Mouse (Mus musculus) brain, embryonic 18.5 days (tissue): ENCODE data around the gene Bcdin3d.

ENCODE experiments used
- DNase-seq: peaks from one replicate; pipeline ENCODE4 v3.0.0-alpha.2; 2012; ENCODE audit warnings: low read depth, low spot score

Gene Bcdin3d

DNA sequence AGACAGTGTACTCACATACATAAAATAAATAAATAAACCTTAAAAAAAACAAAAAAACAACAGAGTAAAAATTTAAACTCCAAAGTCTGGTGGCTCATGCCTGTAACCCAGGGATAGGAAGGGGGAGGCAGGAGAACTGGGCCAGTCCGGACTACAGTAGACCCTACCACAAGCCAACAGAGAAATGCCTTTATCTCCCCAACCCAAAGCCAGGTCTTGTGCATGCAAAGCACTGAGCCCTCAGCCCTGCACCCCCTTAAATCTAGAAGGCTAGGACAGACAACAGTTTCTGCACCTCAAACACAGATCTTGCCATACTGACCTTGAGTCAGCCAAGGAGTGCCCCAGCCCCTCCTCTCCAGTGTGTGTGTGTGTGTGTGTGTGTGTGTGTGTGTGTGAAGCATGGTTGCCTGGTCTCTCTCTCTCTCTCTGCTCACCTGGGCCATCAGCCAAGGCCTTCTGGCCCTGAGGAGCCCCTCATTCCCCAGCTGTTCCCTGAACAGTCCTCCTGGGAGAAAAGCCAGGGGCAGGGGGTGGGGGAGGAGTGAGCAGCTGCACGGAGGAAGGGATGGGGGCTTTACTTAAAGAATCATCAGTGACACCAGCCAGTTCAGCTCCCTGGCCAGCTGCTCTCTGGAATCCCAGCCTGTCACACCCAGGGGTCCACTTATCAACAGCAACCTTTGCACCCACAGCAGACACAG is 34.3 kb downstream of the Bcdin3d start:
- peak; percentile 43 for DNase-seq

DNA sequence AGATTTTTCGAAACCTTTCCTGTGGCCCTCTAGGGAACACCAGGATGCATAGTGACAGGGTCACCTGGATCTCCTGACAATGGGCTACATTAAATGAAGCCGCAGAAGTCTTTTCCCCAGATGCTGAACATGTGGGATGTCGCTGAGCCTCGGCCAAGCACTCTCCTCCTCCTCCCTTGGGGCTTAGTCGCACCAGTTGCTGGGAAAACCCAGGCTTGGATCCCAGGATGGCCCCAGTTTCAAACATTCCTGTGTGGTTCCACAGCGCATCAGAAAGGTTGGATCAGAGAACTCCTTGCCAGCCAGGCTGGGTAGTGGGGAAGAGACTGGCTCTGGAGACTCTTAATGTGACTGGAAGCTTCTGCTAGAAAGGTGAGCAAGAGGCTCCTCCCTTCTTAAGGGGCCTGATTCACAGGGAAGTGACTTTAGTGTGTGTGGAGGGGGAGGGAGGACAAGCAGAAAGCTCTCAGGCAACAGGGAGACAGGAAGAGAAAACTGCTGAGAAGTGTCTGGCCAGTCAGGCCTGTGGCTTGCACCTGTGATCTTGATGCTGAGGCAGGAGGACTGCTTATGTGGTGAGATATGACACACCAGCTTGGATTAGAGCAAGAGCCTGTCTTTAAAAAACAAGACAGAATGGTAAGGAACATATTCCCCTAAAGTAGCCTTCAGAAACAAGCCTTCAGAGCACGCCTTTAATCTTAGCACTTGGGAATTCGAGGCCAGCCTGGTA is 35.4 kb downstream of the Bcdin3d start:
- no peak for DNase-seq

DNA sequence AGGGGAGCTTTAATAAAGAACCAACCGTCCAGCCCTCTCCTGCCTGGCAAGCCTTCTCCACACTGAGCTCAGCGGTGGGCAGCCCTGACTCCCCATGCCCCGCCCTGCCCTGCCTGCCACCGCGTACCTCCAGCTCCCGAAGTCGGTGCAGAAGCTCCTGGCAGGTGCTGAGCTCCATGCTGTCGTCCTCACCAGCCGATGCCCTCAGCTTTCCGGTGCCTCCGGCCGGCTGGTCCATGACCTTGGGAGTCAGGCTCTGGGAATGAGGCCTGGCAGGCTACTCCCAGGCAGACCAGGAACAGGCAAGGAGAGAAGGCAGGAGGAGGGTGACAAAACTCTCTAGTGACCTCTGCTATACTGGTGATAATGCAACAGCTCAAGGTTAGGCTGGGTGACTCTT is 40.6 kb downstream of the Bcdin3d start:
- DNase-seq = no peak

DNA sequence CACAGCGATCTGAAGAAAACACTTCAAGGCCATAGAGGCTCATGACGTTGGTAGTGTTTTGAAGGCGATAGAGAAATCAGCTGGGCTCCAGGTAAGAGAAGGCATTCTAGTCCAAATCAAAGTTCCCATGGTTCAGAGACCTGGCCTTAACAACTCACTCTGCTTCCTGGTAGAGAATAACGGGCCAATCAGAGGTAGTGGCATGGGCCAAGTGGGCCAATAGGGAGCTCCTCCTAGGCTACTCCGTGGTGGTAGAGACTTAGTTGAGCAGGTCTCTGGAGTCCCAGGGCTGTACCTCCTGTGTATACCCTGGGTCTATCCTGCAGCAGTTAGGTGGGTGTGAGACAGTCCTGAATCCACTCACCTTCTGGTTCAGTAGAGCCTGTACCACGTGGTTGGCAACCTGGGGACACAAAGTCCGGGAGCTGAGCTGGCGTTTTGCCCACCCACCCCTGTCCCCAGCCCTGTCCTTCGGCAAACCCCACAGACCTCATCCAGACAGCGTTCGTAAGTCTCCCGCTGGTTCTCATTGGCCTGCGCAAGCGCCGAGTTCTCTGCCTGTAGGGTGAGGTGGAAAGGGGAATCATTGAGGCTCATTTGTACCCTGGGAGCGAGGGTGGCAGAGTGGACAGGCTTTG is 41.3 kb downstream of the Bcdin3d start:
- DNase-seq = no peak

DNA sequence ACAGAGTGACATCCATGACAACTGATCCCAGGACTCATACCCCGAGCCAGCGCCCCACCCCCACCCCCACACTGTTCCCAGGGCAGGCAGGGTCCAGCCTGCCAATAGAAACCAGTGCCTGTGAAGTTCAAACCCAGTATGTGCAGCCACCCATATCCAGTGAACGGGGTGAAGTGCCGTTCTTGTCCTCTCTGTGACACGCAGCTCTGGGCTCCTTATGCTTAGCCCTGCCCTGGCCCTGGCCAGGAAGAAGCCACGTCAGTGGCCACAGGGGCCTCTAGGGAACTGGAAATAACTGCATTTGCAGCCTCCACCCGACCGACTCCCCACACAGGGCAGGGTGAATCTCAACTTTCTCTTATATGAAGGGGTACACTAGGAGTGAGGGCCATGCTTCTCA is 42.6 kb downstream of the Bcdin3d start:
- no peak for DNase-seq

DNA sequence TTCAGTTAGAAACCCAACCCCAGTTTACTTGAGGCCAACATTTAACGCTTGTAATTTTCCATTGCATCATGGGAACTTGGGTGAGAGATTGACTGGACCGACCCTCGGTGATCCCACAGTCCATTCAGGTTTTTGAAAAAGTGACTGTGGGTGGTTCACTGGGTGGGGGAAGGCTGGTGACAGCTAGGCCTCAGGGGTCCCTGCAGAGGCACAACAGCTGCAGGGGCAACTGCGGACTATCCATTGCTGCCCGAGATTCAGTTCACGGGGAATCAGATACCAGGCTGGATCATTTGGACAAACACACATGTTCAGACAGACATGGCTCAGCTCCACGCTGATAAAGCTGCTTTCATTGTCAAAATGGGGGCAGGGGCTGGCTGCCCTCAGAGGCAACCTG is 43.0 kb downstream of the Bcdin3d start:
- DNase-seq = no peak

DNA sequence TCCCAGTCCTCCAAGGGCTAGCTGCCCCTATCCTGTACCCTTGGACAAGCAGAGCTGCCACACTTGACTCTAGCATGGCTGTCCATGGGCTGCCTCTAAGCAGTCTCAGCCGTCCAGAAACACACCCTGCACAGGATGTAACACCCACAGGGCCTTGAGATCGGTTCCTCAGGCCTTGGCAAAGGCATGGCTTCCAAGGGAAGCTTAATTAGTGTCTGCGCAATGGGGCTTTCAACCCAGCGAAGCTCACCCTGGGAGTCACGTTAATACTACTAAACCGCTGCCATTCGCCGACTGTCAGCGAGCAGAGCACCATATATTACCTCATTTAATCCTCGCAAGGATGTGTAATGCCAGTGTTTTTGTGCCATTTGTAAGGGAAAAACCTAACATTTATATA is 43.5 kb downstream of the Bcdin3d start:
- no peak for DNase-seq

DNA sequence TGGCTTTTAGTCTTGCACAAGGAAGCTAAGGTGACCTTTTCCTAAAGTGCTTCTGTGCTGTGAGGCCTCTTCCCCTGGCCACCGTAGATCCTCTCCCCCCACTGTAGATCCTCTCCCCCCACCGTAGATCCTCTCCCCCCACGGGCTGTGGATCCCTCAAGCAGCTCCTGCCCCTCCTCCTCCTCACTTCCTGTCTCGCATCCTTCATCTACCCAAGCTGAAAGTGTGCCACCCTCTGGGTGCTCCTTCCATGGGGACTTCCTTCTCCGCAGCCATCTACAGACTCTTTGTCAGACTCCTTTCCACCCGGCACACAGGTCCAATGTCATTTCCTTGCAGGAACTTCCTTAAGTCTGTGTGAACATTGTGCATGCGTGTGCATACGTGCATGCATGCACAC is 44.1 kb downstream of the Bcdin3d start:
- no peak for DNase-seq

DNA sequence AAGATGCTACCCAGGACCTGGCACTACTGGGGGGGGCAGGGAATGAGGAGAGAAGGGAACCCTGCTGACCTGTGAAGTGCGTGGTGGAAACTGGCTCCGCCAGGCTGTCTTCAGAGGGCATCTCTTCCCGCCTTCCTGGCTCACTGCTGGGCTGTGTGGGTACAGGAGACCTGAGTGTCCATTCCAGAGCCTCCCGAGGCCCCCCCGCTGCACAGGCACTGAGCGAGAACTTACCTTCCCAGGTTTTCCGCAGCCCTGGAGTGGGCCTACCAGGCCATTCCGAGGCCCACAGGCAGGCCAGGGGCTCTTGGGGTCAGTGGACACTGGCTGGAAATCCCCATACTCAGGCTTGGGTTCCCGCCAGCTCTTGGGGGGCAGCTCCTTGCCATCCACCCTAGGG is 50.6 kb downstream of the Bcdin3d start:
- DNase-seq = no peak

DNA sequence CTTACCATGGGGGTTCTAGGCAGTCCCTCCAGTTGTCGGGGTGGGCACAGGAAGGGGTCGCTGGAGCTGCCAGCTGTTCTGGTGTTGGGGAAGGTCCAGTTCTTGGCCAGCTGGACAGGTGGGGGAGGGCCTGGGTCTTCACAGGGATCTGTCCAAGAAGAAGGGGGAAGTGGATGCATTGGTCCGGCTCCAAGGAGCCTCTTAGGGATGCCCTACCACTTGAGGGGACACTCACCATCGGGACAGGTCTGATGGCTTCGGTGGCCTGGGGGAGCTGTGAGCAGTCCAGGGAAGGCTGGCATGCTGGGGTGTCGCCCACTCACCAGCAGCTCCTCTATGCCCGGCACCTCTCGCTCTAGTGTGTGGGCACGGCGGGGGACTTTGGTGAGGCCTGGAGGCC is 51.4 kb downstream of the Bcdin3d start:
- no peak for DNase-seq

DNA sequence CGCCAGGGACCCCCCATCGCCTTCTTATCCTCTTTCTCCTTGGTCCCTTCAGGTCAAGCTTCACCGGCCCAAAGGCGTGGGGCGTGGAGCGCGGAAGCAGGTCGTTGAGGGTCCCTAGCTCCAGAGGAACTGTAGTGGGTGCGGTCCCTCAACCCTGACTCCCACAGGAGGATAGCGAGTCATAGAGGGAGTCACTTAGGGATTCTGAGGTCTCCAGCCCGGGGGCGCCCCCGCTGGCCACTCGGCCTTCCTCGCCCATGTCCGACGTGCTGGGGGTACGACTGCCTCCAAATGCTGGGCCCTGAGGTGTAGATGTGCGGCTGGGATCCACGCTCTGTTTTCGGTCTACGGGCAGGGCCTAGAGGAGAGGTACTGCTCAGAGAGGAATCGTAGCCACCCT is 52.0 kb downstream of the Bcdin3d start:
- no peak for DNase-seq

DNA sequence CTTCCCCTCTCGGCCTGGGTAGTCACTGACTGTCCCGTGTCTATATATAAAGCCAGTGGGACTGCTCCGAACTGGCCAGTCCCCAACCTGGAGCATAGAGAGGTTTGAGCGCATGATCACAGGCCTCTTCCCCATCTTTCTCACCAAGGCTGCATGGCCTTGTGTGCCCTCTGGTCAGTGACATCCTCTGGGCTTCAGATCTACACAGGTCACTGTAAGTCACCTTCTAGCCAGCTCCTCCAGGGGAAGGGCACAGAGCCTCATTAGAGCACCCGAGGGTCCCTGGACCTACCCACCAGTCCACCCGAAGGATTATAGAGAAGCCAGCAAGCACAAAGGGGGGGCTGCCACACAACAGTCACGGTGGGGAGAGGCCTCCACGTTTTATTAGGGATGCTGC is 52.9 kb downstream of the Bcdin3d start:
- no peak for DNase-seq

DNA sequence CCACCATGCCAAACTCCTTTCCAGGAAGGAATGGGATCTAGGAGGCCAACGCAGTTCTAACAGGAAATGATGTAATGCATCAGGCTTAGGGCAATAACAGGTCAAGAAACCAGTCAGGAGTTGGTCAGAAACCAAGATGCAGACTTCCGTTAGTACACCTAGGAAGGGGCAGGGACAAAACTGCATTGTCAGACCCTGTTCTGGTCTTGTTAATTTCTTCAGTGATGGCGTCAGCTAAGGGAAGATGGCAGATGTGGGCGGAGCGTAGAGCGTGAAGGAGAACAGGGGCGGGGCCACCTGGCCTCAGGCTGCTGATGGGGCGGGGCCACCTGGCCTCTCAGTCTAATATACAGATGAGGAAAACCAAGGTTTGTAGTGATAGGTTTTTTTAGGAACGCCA is 53.4 kb downstream of the Bcdin3d start:
- DNase-seq = no peak

DNA sequence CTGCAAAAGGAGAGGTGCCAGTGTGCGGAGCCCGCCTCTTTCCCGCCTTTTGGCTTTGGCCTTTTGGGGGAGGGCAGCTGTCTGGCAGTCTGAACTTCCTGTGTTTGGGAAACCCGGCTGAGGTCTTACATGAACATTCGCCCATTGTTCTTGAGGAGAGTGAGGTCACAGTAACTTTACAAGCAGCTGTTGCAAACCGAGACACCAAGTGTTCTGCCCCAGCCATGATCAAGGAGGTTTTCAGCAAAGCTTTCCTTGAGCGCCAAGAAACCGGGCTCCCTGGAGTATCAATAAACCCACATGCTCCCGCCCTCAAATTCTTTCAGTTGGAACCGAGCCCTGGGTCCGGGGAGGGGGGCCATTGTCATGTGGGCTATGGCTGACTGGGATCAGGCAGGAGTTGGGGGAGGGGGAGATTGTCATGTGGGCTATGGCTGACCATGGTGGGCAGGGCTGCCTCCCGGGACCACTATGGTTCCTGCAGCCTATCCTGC is 54.0 kb downstream of the Bcdin3d start:
- DNase-seq = peak; percentile 32

DNA sequence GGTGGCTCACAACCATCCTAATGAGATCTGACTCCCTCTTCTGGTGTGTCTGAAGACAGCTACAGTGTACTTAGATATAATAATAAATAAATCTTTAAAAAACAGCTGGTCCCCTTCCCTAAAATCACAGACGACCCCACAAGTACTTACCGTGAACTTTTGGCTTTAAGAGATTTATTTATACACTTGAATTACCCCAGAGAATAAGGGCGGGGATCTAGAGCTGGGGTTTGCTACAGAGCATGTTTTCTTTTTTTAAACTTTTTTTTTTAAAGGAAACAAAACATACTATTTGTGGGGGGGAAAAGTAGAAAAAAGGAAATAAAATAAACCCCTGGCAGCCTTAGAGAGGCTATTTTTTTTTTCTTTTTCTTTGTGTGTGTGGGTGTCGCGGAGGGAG is 54.4 kb downstream of the Bcdin3d start:
- no peak for DNase-seq
